Mouse (Mus musculus) hindbrain, embryonic 14.5 days (tissue): Measurements from ENCODE around the gene Me1. TPM values are rescaled to one million over a fixed set of nuclear protein-coding genes. Genes with fewer than 3 reads are reported as not detected.

Experiments
- ATAC-seq: fragments of 200-750 bp; cut with Nextera tagmentation; 2 replicates; pipeline ENCODE4 v1.8.0; 2017; ENCODE audit warnings: moderate number of reproducible peaks, mild to moderate bottlenecking, moderate TSS enrichment, moderate library complexity; ENCODE audit not compliant: low FRiP score
- DNase-seq: peaks from one replicate; pipeline ENCODE4 v3.0.0-alpha.2; 2015; ENCODE audit warnings: low spot score
- H3K27ac ChIP-seq: fragments of 300-500 bp; sonication (generic); 2 replicates; pipeline ENCODE4 v1.5.1; 2014; ENCODE audit warnings: mild to moderate bottlenecking, moderate library complexity
- H3K27me3 ChIP-seq: fragments of 300-500 bp; sonication (generic); 2 replicates; pipeline ENCODE4 v1.6.1; 2014; ENCODE audit warnings: mild to moderate bottlenecking, low read length, mixed read lengths; ENCODE audit not compliant: control insufficient read depth, insufficient read depth
- H3K36me3 ChIP-seq: fragments of 300-500 bp; sonication (generic); replicated peaks from 2 replicates; pipeline ENCODE4 v1.6.1; 2014; ENCODE audit not compliant: control insufficient read depth, insufficient read depth
- H3K4me1 ChIP-seq: fragments of 300-500 bp; sonication (generic); replicated peaks from 2 replicates; pipeline ENCODE4 v1.6.1; 2014; ENCODE audit warnings: antibody characterized with exemption, low read length, mixed read lengths; ENCODE audit not compliant: control insufficient read depth, insufficient read depth
- H3K4me2 ChIP-seq: fragments of 300-500 bp; sonication (generic); replicated peaks from 2 replicates; pipeline ENCODE4 v1.6.1; 2014; ENCODE audit warnings: mild to moderate bottlenecking, moderate library complexity
- H3K4me3 ChIP-seq: fragments of 300-500 bp; sonication (generic); replicated peaks from 2 replicates; pipeline ENCODE4 v1.5.1; 2014; ENCODE audit warnings: mild to moderate bottlenecking, low read length
- H3K9ac ChIP-seq: fragments of 300-500 bp; sonication (generic); 2 replicates; pipeline ENCODE4 v1.6.1; 2014
- H3K9me3 ChIP-seq: fragments of 300-500 bp; sonication (generic); 2 replicates; pipeline ENCODE4 v1.6.1; 2016; ENCODE audit warnings: low read length; ENCODE audit not compliant: control insufficient read depth
- WGBS: fragments of 180-500 bp; shearing (Covaris S2); extraction: QIAGEN DNeasy Blood & Tissue Kit; methylation state at CpG from one replicate; pipeline ENCODE4 v1.1.7; 2014; 5-methylcytosine and 5-hydroxymethylcytosine counted together
- polyA plus RNA-seq: library from polyadenylated mRNA; unstranded; fragments of >200 nt; fragmentation: Nextera tagmentation; extraction: Ambion mirVana; gene quantifications from 2 replicates; pipeline ENCODE4 v1.2.1, GENCODE M21; 2014

The Me1 gene
- polyA plus RNA-seq, 1 experiment from 2014 or later: 53.5 TPM

DNA sequence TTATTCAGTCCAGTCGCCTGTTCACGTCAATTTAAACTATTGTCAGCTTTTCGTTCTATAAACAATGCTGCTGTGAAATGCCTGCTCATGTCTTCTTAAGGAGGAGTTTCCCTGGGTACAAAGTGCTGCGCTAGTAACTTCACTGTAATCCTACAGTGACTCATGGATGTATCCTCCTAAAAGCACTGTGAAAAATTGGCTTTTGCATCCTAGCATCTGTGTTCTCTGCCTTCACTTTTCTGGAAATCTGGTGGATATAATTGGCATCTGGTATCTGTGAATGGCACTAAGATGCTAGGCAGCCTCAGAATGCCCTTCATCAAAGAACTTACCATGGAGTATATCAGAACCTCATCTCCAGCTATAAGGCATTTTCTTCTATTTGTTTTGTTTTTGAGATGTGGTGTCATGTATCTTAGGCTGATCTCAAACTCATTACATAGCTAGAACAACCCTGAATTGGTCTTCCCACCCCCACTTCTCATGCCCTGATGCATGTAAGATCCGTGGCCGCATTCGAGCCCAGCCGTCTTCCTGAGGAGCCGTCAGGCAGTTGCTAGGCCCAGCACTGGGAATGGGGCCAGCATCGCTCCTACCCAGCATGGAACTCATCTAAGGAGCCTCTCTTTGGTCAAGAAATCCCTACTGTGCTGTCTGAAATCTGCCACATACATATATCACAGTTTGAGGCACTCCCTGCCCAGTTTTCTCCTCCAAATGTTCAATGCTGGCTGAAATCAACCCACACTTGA is 67.8 kb downstream of the Me1 start:
- Histone ChIP-seq H3K4me3 (no peak overlapping the region), H3K4me2 (no peak overlapping the region), H3K9me3 (no peaks in the 10 kb centered on the region), H3K4me1 (no peaks in the 10 kb centered on the region), H3K36me3 (no peaks in the 10 kb centered on the region), H3K9ac (no peak overlapping the region), H3K27me3 (no peaks in the 10 kb centered on the region), H3K27ac (no peak overlapping the region)
- 78% methylated on average over 10 of the region's 10 CpGs for WGBS
- DNase-seq: no peak
- ATAC-seq: no peak

GRCm38 (mm10) chr9:86626906-86627305 is 68.8 kb downstream of the Me1 start:
- no peak for DNase-seq
- H3K27me3 ChIP-seq: no peaks in the 10 kb centered on the region
- no peak overlapping the region for H3K4me3 ChIP-seq
- H3K9ac ChIP-seq: no peak overlapping the region
- no peak overlapping the region for H3K27ac ChIP-seq
- H3K4me1 ChIP-seq: no peaks in the 10 kb centered on the region
- H3K4me2 ChIP-seq: no peak overlapping the region
- no peak for ATAC-seq
- H3K36me3 ChIP-seq: no peaks in the 10 kb centered on the region
- WGBS: 74% methylated on average over 3 of the region's 3 CpGs
- no peaks in the 10 kb centered on the region for H3K9me3 ChIP-seq

- WGBS: 92% methylated on average over 6 of the region's 6 CpGs
Measured at GRCm38 (mm10) chr9:86624781-86625180, 71.0 kb downstream of the Me1 start.

GRCm38 (mm10) chr9:86624039-86624438 is 71.7 kb downstream of the Me1 start:
- WGBS: 68% methylated on average over 12 of the region's 12 CpGs
- DNase-seq (no peak), ATAC-seq (no peak; the same call in 1 of the 2 replicates)
- H3K27ac ChIP-seq: no peak overlapping the region
- no peaks in the 10 kb centered on the region for H3K9me3 ChIP-seq
- no peak overlapping the region for H3K4me2 ChIP-seq
- H3K36me3 ChIP-seq: no peaks in the 10 kb centered on the region
- no peaks in the 10 kb centered on the region for H3K4me1 ChIP-seq
- no peak overlapping the region for H3K4me3 ChIP-seq
- H3K27me3 ChIP-seq: no peaks in the 10 kb centered on the region
- H3K9ac ChIP-seq: no peak overlapping the region

More at GRCm38 (mm10) chr9:86624781-86625180, 71.0 kb downstream of the Me1 start:
- no peak overlapping the region for H3K27ac ChIP-seq
- H3K9ac ChIP-seq: no peak overlapping the region
- H3K4me2 ChIP-seq: no peak overlapping the region
- H3K4me3 ChIP-seq: no peak overlapping the region
- no peaks in the 10 kb centered on the region for H3K9me3 ChIP-seq
- H3K36me3 ChIP-seq: no peaks in the 10 kb centered on the region
- no peaks in the 10 kb centered on the region for H3K27me3 ChIP-seq
- no peak for ATAC-seq
- no peak for DNase-seq
- H3K4me1 ChIP-seq: no peaks in the 10 kb centered on the region

GRCm38 (mm10) chr9:86622062-86622461 is 73.7 kb downstream of the Me1 start:
- Histone ChIP-seq H3K4me1 (no peaks in the 10 kb centered on the region), H3K4me2 (no peak overlapping the region), H3K27ac (no peak overlapping the region), H3K36me3 (no peaks in the 10 kb centered on the region), H3K4me3 (no peak overlapping the region), H3K9ac (no peak overlapping the region), H3K9me3 (no peaks in the 10 kb centered on the region), H3K27me3 (no peaks in the 10 kb centered on the region)
- ATAC-seq (peak; percentile 76; the same call in 1 of the 2 replicates), DNase-seq (no peak)
- 55% methylated on average over 2 of the region's 2 CpGs for WGBS

DNA sequence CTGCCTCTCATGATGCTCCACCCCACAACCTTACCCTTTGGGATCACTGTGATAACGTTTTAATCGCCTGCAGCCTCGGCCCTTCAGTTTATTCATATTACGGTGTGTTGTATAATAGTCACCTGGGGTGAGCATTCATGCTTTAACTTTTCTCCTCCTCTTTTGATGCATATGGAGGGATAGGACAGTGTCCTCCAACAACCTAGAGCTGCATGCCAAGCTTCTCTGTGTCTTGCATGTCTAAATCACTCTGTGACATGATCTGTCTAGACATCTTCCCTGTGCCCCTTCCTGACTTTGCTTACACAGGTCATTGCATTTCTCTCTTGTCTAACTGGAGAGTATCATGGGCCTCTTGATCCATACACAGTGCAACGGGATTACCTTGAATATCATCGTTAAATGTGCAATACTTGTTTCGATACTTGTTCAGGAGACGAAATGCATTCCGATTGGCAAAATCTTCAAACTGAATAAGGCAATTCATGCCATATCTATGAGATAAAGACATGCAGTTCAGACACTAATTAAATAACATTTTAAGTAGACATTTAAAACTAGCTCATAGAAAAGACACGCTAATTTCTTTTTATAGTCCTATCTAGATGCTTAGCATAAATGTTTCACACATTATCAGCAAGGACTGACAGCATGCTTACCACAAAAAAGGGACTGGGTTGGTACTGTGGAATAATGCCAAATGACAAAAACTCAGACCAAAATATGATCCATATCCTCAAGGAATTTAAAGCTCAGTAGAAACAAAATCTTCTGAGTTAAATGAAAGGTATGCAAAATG is 76.2 kb downstream of the Me1 start:
- DNase-seq (no peak), ATAC-seq (no peak)
- no peak overlapping the region for H3K27ac ChIP-seq
- WGBS: 70% methylated on average over 10 of the region's 10 CpGs
- H3K36me3 ChIP-seq: no peaks in the 10 kb centered on the region
- no peak overlapping the region for H3K4me3 ChIP-seq
- H3K4me1 ChIP-seq: no peaks in the 10 kb centered on the region
- no peak overlapping the region for H3K4me2 ChIP-seq
- H3K9me3 ChIP-seq: no peaks in the 10 kb centered on the region
- no peaks in the 10 kb centered on the region for H3K27me3 ChIP-seq
- no peak overlapping the region for H3K9ac ChIP-seq

DNA sequence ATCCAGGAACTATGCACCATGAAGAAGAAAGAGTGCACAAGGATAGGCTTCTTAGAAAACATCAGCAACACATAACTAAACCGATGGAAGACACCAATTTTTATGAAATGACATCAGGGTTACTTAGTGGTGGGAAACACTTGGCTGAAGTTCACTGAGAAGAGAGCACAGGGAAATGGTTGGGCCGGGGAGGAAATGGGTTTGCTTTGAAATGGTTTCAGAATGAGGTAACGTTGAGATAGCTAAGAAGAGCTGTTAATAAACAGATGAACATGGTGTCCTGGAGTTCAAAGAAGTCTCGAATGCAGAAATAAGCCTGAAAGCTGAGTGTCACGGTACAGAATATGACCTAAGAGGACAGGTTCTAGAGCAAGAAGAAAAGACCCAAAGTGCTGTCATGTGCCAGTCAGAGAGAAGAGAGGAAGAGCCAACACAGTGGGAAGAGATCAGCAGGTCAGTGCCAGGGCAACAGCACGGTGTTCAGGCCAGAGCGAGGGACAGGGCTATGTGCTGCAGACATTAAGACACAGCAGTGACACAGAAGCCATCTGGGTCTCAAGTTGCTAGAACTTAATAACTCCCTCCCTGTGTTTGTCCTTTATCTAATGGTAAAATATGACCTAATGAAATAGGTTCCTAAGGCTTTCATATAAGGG is 77.8 kb downstream of the Me1 start:
- H3K27ac ChIP-seq: no peak overlapping the region
- no peak overlapping the region for H3K9ac ChIP-seq
- ATAC-seq (no peak), DNase-seq (no peak)
- no peaks in the 10 kb centered on the region for H3K36me3 ChIP-seq
- H3K27me3 ChIP-seq: no peaks in the 10 kb centered on the region
- H3K4me3 ChIP-seq: no peak overlapping the region
- no peaks in the 10 kb centered on the region for H3K4me1 ChIP-seq
- H3K9me3 ChIP-seq: no peaks in the 10 kb centered on the region
- H3K4me2 ChIP-seq: no peak overlapping the region
- WGBS: 87% methylated on average over 7 of the region's 7 CpGs

GRCm38 (mm10) chr9:86615765-86616164 is 80.0 kb downstream of the Me1 start:
- no peaks in the 10 kb centered on the region for H3K9me3 ChIP-seq
- ATAC-seq (no peak), DNase-seq (no peak)
- H3K4me3 ChIP-seq: no peak overlapping the region
- H3K27ac ChIP-seq: no peak overlapping the region
- WGBS: 87% methylated on average over 1 of the region's 1 CpGs
- no peaks in the 10 kb centered on the region for H3K27me3 ChIP-seq
- no peaks in the 10 kb centered on the region for H3K4me1 ChIP-seq
- H3K4me2 ChIP-seq: no peak overlapping the region
- H3K9ac ChIP-seq: no peak overlapping the region
- peaks cover 10% of the 10 kb centered on the region; the same call in 1 of the 2 replicates for H3K36me3 ChIP-seq

DNA sequence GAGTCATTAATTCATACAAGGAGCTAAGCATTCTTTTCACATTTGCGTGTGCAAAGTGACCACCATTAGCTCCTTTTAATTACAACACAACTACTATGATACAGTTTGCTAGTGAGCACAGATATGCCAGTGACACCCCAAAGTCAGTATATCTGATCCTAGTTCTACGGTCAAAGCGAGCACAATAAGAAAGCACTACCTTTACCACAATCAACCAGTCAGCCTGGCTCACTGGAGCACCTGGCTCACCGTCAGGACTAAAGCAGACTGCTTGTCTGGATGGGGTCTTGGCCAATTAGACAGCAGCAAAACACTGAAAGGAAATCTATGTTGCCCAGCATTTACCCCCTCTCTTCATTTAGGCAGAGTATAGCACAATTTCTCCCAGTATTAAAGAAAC is 83.7 kb downstream of the Me1 start:
- Histone ChIP-seq H3K4me1 (no peaks in the 10 kb centered on the region), H3K27ac (no peak overlapping the region), H3K27me3 (no peaks in the 10 kb centered on the region), H3K4me2 (no peak overlapping the region), H3K4me3 (no peak overlapping the region), H3K9me3 (no peaks in the 10 kb centered on the region), H3K9ac (no peak overlapping the region), H3K36me3 (peaks cover 10% of the 10 kb centered on the region; the same call in 1 of the 2 replicates)
- 94% methylated on average over 4 of the region's 4 CpGs for WGBS
- no peak for ATAC-seq
- DNase-seq: no peak
